Mouse (Mus musculus): Measurements from ENCODE around the gene Limd1. TPM values are rescaled to one million over a fixed set of nuclear protein-coding genes. Genes with fewer than 3 reads are reported as not detected.

The Limd1 gene
- polyA plus RNA-seq (2015; fragmentation: Nextera tagmentation; extraction: Ambion mirVana), result 25.5 and 26.7 TPM in 2 replicates

GRCm38 (mm10) chr9:123478586-123479195 is at the start of gene Limd1:
Limd1 (plus strand) TSS chr9:123478706.

GRCm38 (mm10) chr9:123529392-123530157 is 51.1 kb downstream of the Limd1 start, which contains the start of gene Sacm1l:
Sacm1l (plus strand) TSS chr9:123529759.

Other genes starting within 250 kb of the Limd1 start
- 3.6 and 3.9 TPM in 2 replicates for gene Tmem158, start 217.9 kb upstream of the Limd1 start, polyA plus RNA-seq (2015; fragmentation: Nextera tagmentation; extraction: Ambion mirVana)
- 1,520 and 1,659 TPM in 2 replicates for gene Lars2, start 111.8 kb upstream of the Limd1 start, polyA plus RNA-seq (2015; fragmentation: Nextera tagmentation; extraction: Ambion mirVana)
- 19.8 and 22.6 TPM in 2 replicates for gene Sacm1l, start 51.1 kb downstream of the Limd1 start, polyA plus RNA-seq (2015; fragmentation: Nextera tagmentation; extraction: Ambion mirVana)
- 0.23 and 0.25 TPM in 2 replicates for gene Slc6a20b, start 153.9 kb downstream of the Limd1 start, polyA plus RNA-seq (2015; fragmentation: Nextera tagmentation; extraction: Ambion mirVana)
- gene Ccr9, start 199.7 kb downstream of the Limd1 start, polyA plus RNA-seq (2015; fragmentation: Nextera tagmentation; extraction: Ambion mirVana), result 1.0 and 1.1 TPM in 2 replicates
- gene Slc6a20a, start 200.2 kb downstream of the Limd1 start, polyA plus RNA-seq (2015; fragmentation: Nextera tagmentation; extraction: Ambion mirVana), result 9.1 and 9.6 TPM in 2 replicates
- 31.8 and 33.1 TPM in 2 replicates for gene Lztfl1, start 239.0 kb downstream of the Limd1 start, polyA plus RNA-seq (2015; fragmentation: Nextera tagmentation; extraction: Ambion mirVana)

Data from spleen, postnatal 0 days (tissue).